Mouse (Mus musculus): ENCODE results near the gene Relt. TPM values are rescaled to one million over a fixed set of nuclear protein-coding genes. Genes with fewer than 3 reads are reported as not detected.

Gene Relt
- polyA plus RNA-seq, 1 experiment, result 17.9 TPM

DNA sequence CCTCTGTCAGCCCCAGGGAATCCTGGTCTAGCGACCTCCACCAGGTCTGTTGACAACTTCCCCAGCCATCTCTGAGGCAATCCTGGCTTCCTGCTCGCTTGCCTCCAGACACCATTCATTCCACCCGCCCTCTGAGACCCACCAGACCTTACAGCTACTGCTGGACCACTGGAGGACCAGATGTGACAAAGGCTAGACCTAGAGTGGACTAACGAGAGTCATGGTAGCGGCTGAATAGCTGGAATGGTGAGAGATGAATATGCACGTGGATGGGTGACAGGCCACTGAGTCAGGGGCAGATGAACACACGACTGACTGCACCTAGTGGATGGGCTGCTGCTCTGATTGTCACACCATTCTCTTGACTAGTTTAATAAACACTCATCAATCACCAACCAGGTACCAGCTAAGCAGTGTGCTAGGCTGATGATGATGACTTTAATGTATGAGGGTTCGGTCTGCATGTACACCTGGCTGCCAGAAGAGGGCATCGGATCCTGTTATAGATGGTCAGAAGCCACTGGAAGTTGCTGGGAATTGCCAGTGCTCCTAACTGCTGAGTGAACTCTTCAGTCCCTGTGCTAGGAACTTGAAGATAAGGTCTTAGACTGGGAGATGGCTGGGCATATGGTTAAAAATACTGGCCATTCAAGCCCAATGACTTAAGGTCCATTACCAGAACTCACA, 39.3 kb upstream of the Relt start:
- Histone ChIP-seq H3K4me3 (ENCODE audit: insufficient read depth, low read length) (no peak overlapping the region), H3K27ac (ENCODE audit: insufficient read depth, low read length) (no peak overlapping the region)

DNA sequence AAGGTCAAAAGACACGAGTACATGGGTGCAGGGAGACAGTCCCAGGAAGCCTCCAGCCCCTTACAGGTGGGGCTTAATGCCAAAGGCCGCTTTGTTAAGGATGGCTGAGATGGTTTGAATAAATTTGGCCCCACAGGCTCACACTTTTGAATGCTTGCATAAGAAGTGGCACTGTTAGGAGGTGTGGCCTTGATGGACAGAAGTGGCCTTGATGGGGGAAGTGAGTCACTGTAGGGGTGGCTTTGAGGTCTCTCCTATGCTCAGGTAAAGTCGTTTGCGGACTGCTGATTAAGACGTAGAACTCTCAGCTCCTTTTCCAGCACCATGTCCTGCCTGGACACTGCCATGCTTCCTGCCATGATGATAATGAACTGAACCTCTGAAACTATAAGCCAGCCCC, 34.6 kb upstream of the Relt start:
- H3K4me1 ChIP-seq (ENCODE audit: control insufficient read depth, insufficient read depth, low read length), result no peaks in the 10 kb centered on the region
- no peak for TF ChIP-seq POLR2A (IDR thresholded peaks at IDR 0.05; ENCODE audit: extremely low read depth, insufficient read depth, low read length)
- no peak for TF ChIP-seq CTCF (IDR thresholded peaks at IDR 0.05; ENCODE audit: extremely low read depth, insufficient read depth, low read length)
- no peak overlapping the region for H3K4me3 ChIP-seq (ENCODE audit: insufficient read depth, low read length)
- H3K27ac ChIP-seq (ENCODE audit: insufficient read depth, low read length), result no peak overlapping the region

More for the DNA sequence above, 39.3 kb upstream of the Relt start:
- H3K4me1 ChIP-seq (ENCODE audit: control insufficient read depth, insufficient read depth, low read length), result no peaks in the 10 kb centered on the region
- TF ChIP-seq POLR2A (IDR thresholded peaks at IDR 0.05; ENCODE audit: extremely low read depth, insufficient read depth, low read length) (no peak), CTCF (IDR thresholded peaks at IDR 0.05; ENCODE audit: extremely low read depth, insufficient read depth, low read length) (peak; percentile 47)

- Histone ChIP-seq H3K27ac (ENCODE audit: insufficient read depth, low read length) (peak overlapping the region; percentile 71), H3K4me3 (ENCODE audit: insufficient read depth, low read length) (peak overlapping the region; percentile 94), H3K4me1 (ENCODE audit: control insufficient read depth, insufficient read depth, low read length) (peaks cover 5% of the 10 kb centered on the region; the same call in 1 of the 2 replicates)
- TF ChIP-seq POLR2A (IDR thresholded peaks at IDR 0.05; ENCODE audit: extremely low read depth, insufficient read depth, low read length), result no peak
Observed at GRCm38 (mm10) chr7:100894833-100895226, 31.6 kb upstream of the Relt start.

- TF ChIP-seq POLR2A (IDR thresholded peaks at IDR 0.05; ENCODE audit: extremely low read depth, insufficient read depth, low read length) (peak; percentile 54), CTCF (IDR thresholded peaks at IDR 0.05; ENCODE audit: extremely low read depth, insufficient read depth, low read length) (no peak)
- peak overlapping the region; percentile 90 for H3K27ac ChIP-seq (ENCODE audit: insufficient read depth, low read length)
- peaks cover 5% of the 10 kb centered on the region; the same call in 1 of the 2 replicates for H3K4me1 ChIP-seq (ENCODE audit: control insufficient read depth, insufficient read depth, low read length)
- peak overlapping the region; percentile 94 for H3K4me3 ChIP-seq (ENCODE audit: insufficient read depth, low read length)
Observed at GRCm38 (mm10) chr7:100894057-100894832, 31.0 kb upstream of the Relt start.

GRCm38 (mm10) chr7:100893249-100894056, 30.2 kb upstream of the Relt start:
- TF ChIP-seq POLR2A (IDR thresholded peaks at IDR 0.05; ENCODE audit: extremely low read depth, insufficient read depth, low read length), result peak; percentile 44; the same call in 1 of the 2 replicates
- TF ChIP-seq CTCF (IDR thresholded peaks at IDR 0.05; ENCODE audit: extremely low read depth, insufficient read depth, low read length), result no peak

DNA sequence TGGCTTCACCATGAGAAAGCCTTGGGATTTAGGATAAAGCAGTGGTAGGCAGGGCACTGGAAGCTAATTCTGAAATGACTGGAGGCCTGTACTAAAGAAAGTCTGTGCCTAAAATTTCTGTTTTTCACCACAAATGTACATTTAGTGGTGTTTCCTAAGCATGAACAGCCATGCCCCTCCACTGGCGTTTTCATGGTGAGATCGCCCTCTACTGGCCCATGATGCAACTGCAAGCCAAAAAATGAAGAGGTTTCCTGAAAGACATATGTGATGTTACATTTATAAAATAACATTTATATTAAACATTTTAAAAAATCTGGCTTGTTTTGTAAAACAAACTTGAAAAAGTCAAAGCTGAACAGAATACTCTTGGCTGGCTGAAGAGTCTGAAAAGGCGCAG, 23.3 kb upstream of the Relt start:
- peaks cover 2% of the 10 kb centered on the region; the same call in 1 of the 2 replicates for H3K4me1 ChIP-seq (ENCODE audit: control insufficient read depth, insufficient read depth, low read length)
- TF ChIP-seq POLR2A (IDR thresholded peaks at IDR 0.05; ENCODE audit: extremely low read depth, insufficient read depth, low read length), result no peak
- peak; percentile 93 for TF ChIP-seq CTCF (IDR thresholded peaks at IDR 0.05; ENCODE audit: extremely low read depth, insufficient read depth, low read length)
- H3K27ac ChIP-seq (ENCODE audit: insufficient read depth, low read length), result no peak overlapping the region
- H3K4me3 ChIP-seq (ENCODE audit: insufficient read depth, low read length), result no peak overlapping the region

More at GRCm38 (mm10) chr7:100893249-100894056, 30.2 kb upstream of the Relt start:
- Histone ChIP-seq H3K4me3 (ENCODE audit: insufficient read depth, low read length) (peak overlapping the region; percentile 94), H3K4me1 (ENCODE audit: control insufficient read depth, insufficient read depth, low read length) (peaks cover 5% of the 10 kb centered on the region; the same call in 1 of the 2 replicates), H3K27ac (ENCODE audit: insufficient read depth, low read length) (peak overlapping the region; percentile 90)

- TF ChIP-seq CTCF (IDR thresholded peaks at IDR 0.05; ENCODE audit: extremely low read depth, insufficient read depth, low read length) (no peak), POLR2A (IDR thresholded peaks at IDR 0.05; ENCODE audit: extremely low read depth, insufficient read depth, low read length) (no peak)
- H3K4me1 ChIP-seq (ENCODE audit: control insufficient read depth, insufficient read depth, low read length), result no peaks in the 10 kb centered on the region
- no peak overlapping the region for H3K4me3 ChIP-seq (ENCODE audit: insufficient read depth, low read length)
- no peak overlapping the region for H3K27ac ChIP-seq (ENCODE audit: insufficient read depth, low read length)
Observed at GRCm38 (mm10) chr7:100884460-100884859, 21.2 kb upstream of the Relt start.

DNA sequence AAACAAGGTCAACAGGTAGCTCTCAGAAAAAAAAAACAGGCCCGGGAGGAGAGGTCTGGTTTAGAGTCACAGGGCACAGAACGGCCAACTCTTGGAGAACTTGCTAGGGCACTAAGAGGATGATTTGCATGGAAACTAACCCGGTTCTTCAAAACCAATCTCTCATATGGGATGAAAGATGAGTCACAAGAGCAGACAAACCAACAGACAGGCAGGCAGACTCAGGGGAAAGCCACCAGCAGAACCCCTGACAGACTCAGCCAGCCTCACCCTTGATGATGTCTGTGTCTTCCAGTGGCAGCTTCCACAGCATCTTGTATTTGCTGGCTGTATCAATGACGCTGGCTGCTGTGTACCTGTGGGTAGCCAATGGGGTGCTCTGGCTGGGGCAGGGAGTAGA, 18.7 kb upstream of the Relt start:
- TF ChIP-seq POLR2A (IDR thresholded peaks at IDR 0.05; ENCODE audit: extremely low read depth, insufficient read depth, low read length), result no peak
- no peak overlapping the region for H3K27ac ChIP-seq (ENCODE audit: insufficient read depth, low read length)
- no peaks in the 10 kb centered on the region for H3K4me1 ChIP-seq (ENCODE audit: control insufficient read depth, insufficient read depth, low read length)

GRCm38 (mm10) chr7:100881531-100881930, 18.3 kb upstream of the Relt start:
- TF ChIP-seq POLR2A (IDR thresholded peaks at IDR 0.05; ENCODE audit: extremely low read depth, insufficient read depth, low read length) (no peak), CTCF (IDR thresholded peaks at IDR 0.05; ENCODE audit: extremely low read depth, insufficient read depth, low read length) (no peak)
- H3K27ac ChIP-seq (ENCODE audit: insufficient read depth, low read length), result no peak overlapping the region

More for the DNA sequence above, 18.7 kb upstream of the Relt start:
- no peak overlapping the region for H3K4me3 ChIP-seq (ENCODE audit: insufficient read depth, low read length)

More at GRCm38 (mm10) chr7:100881531-100881930, 18.3 kb upstream of the Relt start:
- no peak overlapping the region for H3K4me3 ChIP-seq (ENCODE audit: insufficient read depth, low read length)
- no peaks in the 10 kb centered on the region for H3K4me1 ChIP-seq (ENCODE audit: control insufficient read depth, insufficient read depth, low read length)

Data from cortical plate, adult 2 months (tissue).